Mouse (Mus musculus) CH12.LX (cell line): ENCODE data around the gene Spaca6. TPM values are rescaled to one million over a fixed set of nuclear protein-coding genes. Genes with fewer than 3 reads are reported as not detected.

Experiments used
- DNase-seq: peaks from one replicate; pipeline ENCODE4 v3.0.0-alpha.2; 2013; ENCODE audit errors: extremely low read depth
- H3K27ac ChIP-seq: 2 replicates; pipeline ENCODE4 v1.5.1; 2012; ENCODE audit warnings: low read depth, mild to moderate bottlenecking, control low read depth, moderate library complexity; ENCODE audit not compliant: insufficient read depth
- H3K27me3 ChIP-seq: replicated peaks from 2 replicates; pipeline ENCODE3; 2012; ENCODE audit warnings: inconsistent platforms
- H3K36me3 ChIP-seq, 2 experiments: replicated peaks in 1 of 2; 2 replicates each; pipeline versions ENCODE3 to v1.6.1; 2012; ENCODE audit warnings: inconsistent platforms in 1 of 2, low read length in 1 of 2, mild to moderate bottlenecking in 1 of 2, mixed read lengths in 1 of 2, moderate library complexity in 1 of 2; ENCODE audit not compliant: control insufficient read depth in 1 of 2, insufficient read depth in 1 of 2
- H3K4me1 ChIP-seq, 2 experiments: 2 replicates each; pipeline ENCODE4 v1.6.1; 2012; ENCODE audit warnings: inconsistent platforms in 1 of 2, moderate library complexity in 1 of 2; ENCODE audit not compliant: insufficient read depth in 2 of 2, control insufficient read depth in 1 of 2
- H3K4me2 ChIP-seq: 2 replicates; pipeline ENCODE4 v1.6.1; 2012; ENCODE audit warnings: low read depth, mild to moderate bottlenecking, control low read depth; ENCODE audit not compliant: poor library complexity, insufficient read depth, severe bottlenecking
- H3K4me3 ChIP-seq, 3 experiments: fragments of 150-350 bp in 1 of 3; sonication (generic) in 1 of 3; replicated peaks in 1 of 3; 2 replicates each; pipeline versions ENCODE3 to v1.5.1; 2011 to 2012; ENCODE audit warnings: low read depth in 2 of 3, low read length in 2 of 3, mild to moderate bottlenecking in 2 of 3, moderate library complexity in 2 of 3, control low read depth in 1 of 3, improper control_type of control experiment in 1 of 3, inconsistent platforms in 1 of 3, mixed read lengths in 1 of 3; ENCODE audit not compliant: poor library complexity in 1 of 3
- H3K79me2 ChIP-seq: replicated peaks from 2 replicates; pipeline ENCODE4 v1.6.1; 2012; ENCODE audit warnings: mild to moderate bottlenecking, moderate library complexity; ENCODE audit not compliant: control insufficient read depth, poor library complexity, insufficient read depth, severe bottlenecking; ENCODE audit errors: extremely low read depth
- H3K9ac ChIP-seq: 2 replicates; pipeline ENCODE4 v1.6.1; 2012; ENCODE audit warnings: low read depth, mild to moderate bottlenecking, control low read depth, moderate library complexity; ENCODE audit not compliant: insufficient read depth
- H3K9me3 ChIP-seq: replicated peaks from 2 replicates; pipeline ENCODE3; 2012; ENCODE audit warnings: low read length, inconsistent platforms, mixed read lengths
- CHD1 ChIP-seq: IDR thresholded peaks from 2 replicates; pipeline ENCODE4 v1.6.1; 2012; ENCODE audit warnings: low read depth, low read length, improper control_type of control experiment, inconsistent platforms
- E2F4 ChIP-seq: IDR thresholded peaks from 2 replicates; pipeline ENCODE4 v1.6.1; 2011; ENCODE audit warnings: low read depth, low read length, improper control_type of control experiment; ENCODE audit not compliant: insufficient replicate concordance
- EP300 ChIP-seq: IDR thresholded peaks from 2 replicates; pipeline ENCODE4 v1.6.1; 2011; ENCODE audit warnings: low read length, improper control_type of control experiment
- GABPA ChIP-seq: IDR thresholded peaks from 2 replicates; pipeline ENCODE4 v1.6.1; 2012; ENCODE audit warnings: low read depth, low read length, improper control_type of control experiment, inconsistent platforms; ENCODE audit not compliant: insufficient replicate concordance
- HCFC1 ChIP-seq: IDR thresholded peaks from 2 replicates; pipeline ENCODE4 v1.6.1; 2012; ENCODE audit warnings: low read depth, mild to moderate bottlenecking, inconsistent platforms, low read length, improper control_type of control experiment
- JUND ChIP-seq: conservative IDR thresholded peaks from 2 replicates; pipeline ENCODE4 v1.6.1; 2011; ENCODE audit warnings: low read depth, low read length, improper control_type of control experiment
- NELFE ChIP-seq: IDR thresholded peaks from 2 replicates; pipeline ENCODE4 v1.6.1; 2011; ENCODE audit warnings: low read depth, low read length, improper control_type of control experiment
- NRF1 ChIP-seq: IDR thresholded peaks from 2 replicates; pipeline ENCODE4 v1.6.1; 2014; ENCODE audit warnings: low read depth, mild to moderate bottlenecking, inconsistent platforms, low read length, improper control_type of control experiment, moderate library complexity
- POLR2AphosphoS2 ChIP-seq: IDR thresholded peaks from 2 replicates; pipeline ENCODE4 v1.6.1; 2011; ENCODE audit warnings: low read depth, low read length, improper control_type of control experiment
- RAD21 ChIP-seq: IDR thresholded peaks from 2 replicates; pipeline ENCODE4 v1.6.1; 2011; ENCODE audit warnings: low read depth, mild to moderate bottlenecking, low read length, improper control_type of control experiment, moderate library complexity
- SIN3A ChIP-seq: IDR thresholded peaks from 2 replicates; pipeline ENCODE4 v1.6.1; 2012; ENCODE audit warnings: low read length, improper control_type of control experiment, inconsistent platforms
- TBP ChIP-seq: conservative IDR thresholded peaks from 2 replicates; pipeline ENCODE4 v1.6.1; 2011; ENCODE audit warnings: low read depth, low read length, improper control_type of control experiment
- USF1 ChIP-seq: IDR thresholded peaks from 2 replicates; pipeline ENCODE4 v1.6.1; 2014; ENCODE audit warnings: low read depth, mild to moderate bottlenecking, inconsistent platforms, low read length, improper control_type of control experiment
- USF2 ChIP-seq: conservative IDR thresholded peaks from 2 replicates; pipeline ENCODE4 v1.6.1; 2011; ENCODE audit warnings: low read depth, low read length, improper control_type of control experiment
- ZKSCAN1 ChIP-seq: IDR thresholded peaks from 2 replicates; pipeline ENCODE4 v1.6.1; 2012; ENCODE audit warnings: low read depth, inconsistent platforms, low read length, improper control_type of control experiment, borderline replicate concordance
- ZMIZ1 ChIP-seq: IDR thresholded peaks from 2 replicates; pipeline ENCODE4 v1.6.1; 2012; ENCODE audit warnings: low read depth, mild to moderate bottlenecking, inconsistent platforms, low read length, improper control_type of control experiment
- dilution Hi-C: fragments of 300-500 bp; cut with MboI; formaldehyde crosslinking; loops from 2 replicates; pipeline ENCODE4 v1.14.3; 2020; ENCODE audit warnings: low sequenced_read_pairs; ENCODE audit not compliant: extremely low pct_unique_long_range_greater_than_20kb, extremely low pct_ligation_motif_present
- in situ Hi-C: fragments of 300-500 bp; cut with MboI; formaldehyde crosslinking; loops from 3 replicates; pipeline ENCODE4 v1.14.3; 2019; ENCODE audit warnings: low sequenced_read_pairs, low pct_ligation_motif_present, low pct_unique_long_range_greater_than_20kb, mixed read lengths
- polyA plus RNA-seq: library from polyadenylated mRNA; unstranded; fragments of >175 nt; gene quantifications from 2 replicates; pipeline ENCODE4 v1.2.1, GENCODE M21; 2012; ENCODE audit warnings: low read depth; ENCODE audit not compliant: insufficient read length
- total RNA-seq, 2 experiments: library from RNA; depleted of rRNA; stranded (reverse); fragments of 300-350 nt in 1 of 2; fragments of >200 nt in 1 of 2; gene quantifications; 2 replicates each; pipeline ENCODE4 v1.2.3; 2012 to 2014

Spaca6 gene
- total and polyA plus RNA-seq, 3 experiments: 0.67 TPM; not detected in 2

- in situ Hi-C loops (no loop called here), dilution Hi-C loops (no loop called here)
- Histone ChIP-seq H3K27me3 (no peaks in the 10 kb centered on the region), H3K9ac (no peak within 1 kb of the TSS), H3K9me3 (no peaks in the 10 kb centered on the region), H3K4me1 (no peaks in the 10 kb centered on the region), H3K79me2 (no peaks in the 10 kb centered on the region), H3K36me3 (no peaks in the 10 kb centered on the region), H3K27ac (no peak within 1 kb of the TSS), H3K4me2 (no peak within 1 kb of the TSS), H3K4me3 (no peak within 1 kb of the TSS)
- TF ChIP-seq TBP (no peak), SIN3A (no peak), JUND (no peak)
- DNase-seq: no peak
Measured at GRCm38 (mm10) chr17:17887774-17888248, 60.9 kb downstream of the Spaca6 start, which contains the start of the genes Fpr2 and Fpr3. Fpr2 (plus strand) TSS chr17:17887824. Fpr3 (plus strand) TSS chr17:17887852.

GRCm38 (mm10) chr17:17889732-17890425, 62.9 kb downstream of the Spaca6 start:
- H3K9ac ChIP-seq: no peak overlapping the region
- H3K27me3 ChIP-seq: no peaks in the 10 kb centered on the region
- TF ChIP-seq CHD1 (no peak), USF2 (no peak), GABPA (no peak), POLR2AphosphoS2 (no peak), ZKSCAN1 (no peak), NELFE (no peak), ZMIZ1 (no peak), HCFC1 (no peak), NRF1 (no peak), E2F4 (no peak), RAD21 (no peak), EP300 (no peak), USF1 (no peak)
- H3K27ac ChIP-seq: no peak overlapping the region
- H3K9me3 ChIP-seq: no peaks in the 10 kb centered on the region
- no peaks in the 10 kb centered on the region for H3K36me3 ChIP-seq
- no peak for DNase-seq
- in situ Hi-C loops: no loop called here
- no peak overlapping the region for H3K4me3 ChIP-seq
- no peaks in the 10 kb centered on the region for H3K4me1 ChIP-seq
- dilution Hi-C loops: no loop called here
- no peaks in the 10 kb centered on the region for H3K79me2 ChIP-seq
- H3K4me2 ChIP-seq: no peak overlapping the region

Other genes with a start within 250 kb of the Spaca6 start
- gene Lnpep, start 202.1 kb upstream of the Spaca6 start, total RNA-seq (2012; rRNA removed): 34.6 and 36.5 TPM in 2 replicates
- gene Lnpep, start 202.1 kb upstream of the Spaca6 start, total RNA-seq (2014; rRNA removed): 33.6 and 36.6 TPM in 2 replicates
- gene Lnpep, start 202.1 kb upstream of the Spaca6 start, polyA plus RNA-seq: 19.1 and 40.8 TPM in 2 replicates
- gene Vmn2r90, start 123.4 kb upstream of the Spaca6 start, total RNA-seq (2012; rRNA removed): not detected in 2 replicates
- gene Vmn2r90, start 123.4 kb upstream of the Spaca6 start, total RNA-seq (2014; rRNA removed): 0.11 TPM in 1 of 2 replicates, not detected in the other
- 0.09 and 0.10 TPM in 2 replicates for gene Vmn2r90, start 123.4 kb upstream of the Spaca6 start, polyA plus RNA-seq
- not detected in 2 replicates for gene Has1, start 28.0 kb downstream of the Spaca6 start, total RNA-seq (2012; rRNA removed)
- gene Has1, start 28.0 kb downstream of the Spaca6 start, total RNA-seq (2014; rRNA removed): not detected in 2 replicates
- not detected in 2 replicates for gene Has1, start 28.0 kb downstream of the Spaca6 start, polyA plus RNA-seq
- gene Fpr1, start 56.8 kb downstream of the Spaca6 start, total RNA-seq (2012; rRNA removed): not detected in 2 replicates
- gene Fpr1, start 56.8 kb downstream of the Spaca6 start, total RNA-seq (2014; rRNA removed): not detected in 2 replicates
- not detected in 2 replicates for gene Fpr1, start 56.8 kb downstream of the Spaca6 start, polyA plus RNA-seq
- gene Fpr2, start 60.7 kb downstream of the Spaca6 start, total RNA-seq (2012; rRNA removed): not detected in 2 replicates
- not detected in 2 replicates for gene Fpr2, start 60.7 kb downstream of the Spaca6 start, total RNA-seq (2014; rRNA removed)
- gene Fpr2, start 60.7 kb downstream of the Spaca6 start, polyA plus RNA-seq: not detected in 2 replicates
- not detected in 2 replicates for gene Fpr3, start 60.7 kb downstream of the Spaca6 start, total RNA-seq (2012; rRNA removed)
- gene Fpr3, start 60.7 kb downstream of the Spaca6 start, total RNA-seq (2014; rRNA removed): not detected in 2 replicates
- gene Fpr3, start 60.7 kb downstream of the Spaca6 start, polyA plus RNA-seq: not detected in 2 replicates
- not detected in 2 replicates for gene Fpr-rs4, start 194.6 kb downstream of the Spaca6 start, total RNA-seq (2012; rRNA removed)
- gene Fpr-rs4, start 194.6 kb downstream of the Spaca6 start, total RNA-seq (2014; rRNA removed): not detected in 2 replicates
- not detected in 2 replicates for gene Fpr-rs4, start 194.6 kb downstream of the Spaca6 start, polyA plus RNA-seq
- not detected in 2 replicates for gene Vmn2r124, start 222.3 kb downstream of the Spaca6 start, total RNA-seq (2012; rRNA removed)
- not detected in 2 replicates for gene Vmn2r124, start 222.3 kb downstream of the Spaca6 start, total RNA-seq (2014; rRNA removed)
- not detected in 2 replicates for gene Vmn2r124, start 222.3 kb downstream of the Spaca6 start, polyA plus RNA-seq